Mouse (Mus musculus) CH12.LX (cell line): ENCODE data around the gene Myo16. TPM values are rescaled to one million over a fixed set of nuclear protein-coding genes. Genes with fewer than 3 reads are reported as not detected.

ENCODE experiments used
- DNase-seq: peaks from one replicate; pipeline ENCODE4 v3.0.0-alpha.2; 2013; ENCODE audit errors: extremely low read depth
- H3K27ac ChIP-seq: 2 replicates; pipeline ENCODE4 v1.5.1; 2012; ENCODE audit warnings: low read depth, mild to moderate bottlenecking, control low read depth, moderate library complexity; ENCODE audit not compliant: insufficient read depth
- H3K27me3 ChIP-seq: replicated peaks from 2 replicates; pipeline ENCODE3; 2012; ENCODE audit warnings: inconsistent platforms
- H3K36me3 ChIP-seq, 2 experiments: replicated peaks in 1 of 2; 2 replicates each; pipeline versions ENCODE3 to v1.6.1; 2012; ENCODE audit warnings: inconsistent platforms in 1 of 2, low read length in 1 of 2, mild to moderate bottlenecking in 1 of 2, mixed read lengths in 1 of 2, moderate library complexity in 1 of 2; ENCODE audit not compliant: control insufficient read depth in 1 of 2, insufficient read depth in 1 of 2
- H3K4me1 ChIP-seq, 2 experiments: 2 replicates each; pipeline ENCODE4 v1.6.1; 2012; ENCODE audit warnings: inconsistent platforms in 1 of 2, moderate library complexity in 1 of 2; ENCODE audit not compliant: insufficient read depth in 2 of 2, control insufficient read depth in 1 of 2
- H3K4me2 ChIP-seq: 2 replicates; pipeline ENCODE4 v1.6.1; 2012; ENCODE audit warnings: low read depth, mild to moderate bottlenecking, control low read depth; ENCODE audit not compliant: poor library complexity, insufficient read depth, severe bottlenecking
- H3K4me3 ChIP-seq, 3 experiments: fragments of 150-350 bp in 1 of 3; sonication (generic) in 1 of 3; replicated peaks in 1 of 3; 2 replicates each; pipeline versions ENCODE3 to v1.5.1; 2011 to 2012; ENCODE audit warnings: low read depth in 2 of 3, low read length in 2 of 3, mild to moderate bottlenecking in 2 of 3, moderate library complexity in 2 of 3, control low read depth in 1 of 3, improper control_type of control experiment in 1 of 3, inconsistent platforms in 1 of 3, mixed read lengths in 1 of 3; ENCODE audit not compliant: poor library complexity in 1 of 3
- H3K79me2 ChIP-seq: replicated peaks from 2 replicates; pipeline ENCODE4 v1.6.1; 2012; ENCODE audit warnings: mild to moderate bottlenecking, moderate library complexity; ENCODE audit not compliant: control insufficient read depth, poor library complexity, insufficient read depth, severe bottlenecking; ENCODE audit errors: extremely low read depth
- H3K9ac ChIP-seq: 2 replicates; pipeline ENCODE4 v1.6.1; 2012; ENCODE audit warnings: low read depth, mild to moderate bottlenecking, control low read depth, moderate library complexity; ENCODE audit not compliant: insufficient read depth
- H3K9me3 ChIP-seq: replicated peaks from 2 replicates; pipeline ENCODE3; 2012; ENCODE audit warnings: low read length, inconsistent platforms, mixed read lengths
- BHLHE40 ChIP-seq: IDR thresholded peaks from 2 replicates; pipeline ENCODE4 v1.6.1; 2011; ENCODE audit warnings: mild to moderate bottlenecking, low read depth, low read length, improper control_type of control experiment
- EP300 ChIP-seq: IDR thresholded peaks from 2 replicates; pipeline ENCODE4 v1.6.1; 2011; ENCODE audit warnings: low read length, improper control_type of control experiment
- GABPA ChIP-seq: IDR thresholded peaks from 2 replicates; pipeline ENCODE4 v1.6.1; 2012; ENCODE audit warnings: low read depth, low read length, improper control_type of control experiment, inconsistent platforms; ENCODE audit not compliant: insufficient replicate concordance
- MXI1 ChIP-seq: IDR thresholded peaks from 2 replicates; pipeline ENCODE4 v1.6.1; 2011; ENCODE audit warnings: mild to moderate bottlenecking, low read depth, low read length, improper control_type of control experiment
- NELFE ChIP-seq: IDR thresholded peaks from 2 replicates; pipeline ENCODE4 v1.6.1; 2011; ENCODE audit warnings: low read depth, low read length, improper control_type of control experiment
- NRF1 ChIP-seq: IDR thresholded peaks from 2 replicates; pipeline ENCODE4 v1.6.1; 2014; ENCODE audit warnings: low read depth, mild to moderate bottlenecking, inconsistent platforms, low read length, improper control_type of control experiment, moderate library complexity
- PAX5 ChIP-seq: IDR thresholded peaks from 2 replicates; pipeline ENCODE4 v1.6.1; 2012; ENCODE audit warnings: low read length, inconsistent platforms, mixed read lengths
- POLR2AphosphoS2 ChIP-seq: IDR thresholded peaks from 2 replicates; pipeline ENCODE4 v1.6.1; 2011; ENCODE audit warnings: low read depth, low read length, improper control_type of control experiment
- RAD21 ChIP-seq: IDR thresholded peaks from 2 replicates; pipeline ENCODE4 v1.6.1; 2011; ENCODE audit warnings: low read depth, mild to moderate bottlenecking, low read length, improper control_type of control experiment, moderate library complexity
- RCOR1 ChIP-seq: conservative IDR thresholded peaks from 2 replicates; pipeline ENCODE4 v1.6.1; 2012; ENCODE audit warnings: low read depth, mild to moderate bottlenecking, inconsistent platforms, low read length, improper control_type of control experiment
- TBP ChIP-seq: conservative IDR thresholded peaks from 2 replicates; pipeline ENCODE4 v1.6.1; 2011; ENCODE audit warnings: low read depth, low read length, improper control_type of control experiment
- ZC3H11A ChIP-seq: IDR thresholded peaks from 2 replicates; pipeline ENCODE4 v1.6.1; 2012; ENCODE audit warnings: low read depth, mild to moderate bottlenecking, inconsistent platforms, low read length, improper control_type of control experiment
- dilution Hi-C: fragments of 300-500 bp; cut with MboI; formaldehyde crosslinking; loops from 2 replicates; pipeline ENCODE4 v1.14.3; 2020; ENCODE audit warnings: low sequenced_read_pairs; ENCODE audit not compliant: extremely low pct_unique_long_range_greater_than_20kb, extremely low pct_ligation_motif_present
- in situ Hi-C: fragments of 300-500 bp; cut with MboI; formaldehyde crosslinking; loops from 3 replicates; pipeline ENCODE4 v1.14.3; 2019; ENCODE audit warnings: low sequenced_read_pairs, low pct_ligation_motif_present, low pct_unique_long_range_greater_than_20kb, mixed read lengths
- polyA plus RNA-seq: library from polyadenylated mRNA; unstranded; fragments of >175 nt; gene quantifications from 2 replicates; pipeline ENCODE4 v1.2.1, GENCODE M21; 2012; ENCODE audit warnings: low read depth; ENCODE audit not compliant: insufficient read length
- total RNA-seq, 2 experiments: library from RNA; depleted of rRNA; stranded (reverse); fragments of 300-350 nt in 1 of 2; fragments of >200 nt in 1 of 2; gene quantifications; 2 replicates each; pipeline ENCODE4 v1.2.3; 2012 to 2014

Myo16 gene
- total and polyA plus RNA-seq, 3 experiments: not detected

DNA sequence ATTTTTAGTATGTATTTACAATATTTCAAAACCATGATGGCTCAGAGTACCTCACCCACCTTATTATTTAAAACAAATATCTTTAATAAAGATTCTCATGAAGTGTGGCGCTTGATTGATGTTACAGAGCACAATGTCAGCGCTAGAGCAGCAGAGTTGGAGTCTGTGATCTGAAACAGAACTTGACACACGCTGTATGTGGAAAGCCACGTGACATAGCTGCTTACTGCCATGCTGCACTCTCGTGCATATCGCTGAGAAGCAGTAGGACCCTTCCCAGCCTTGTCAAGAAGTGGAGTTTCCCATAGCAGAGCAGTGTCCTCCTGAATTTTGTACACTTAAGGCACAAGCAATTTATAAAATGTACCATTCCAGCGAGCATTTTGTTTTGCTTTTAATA lies 528.2 kb downstream of the Myo16 start:
- Histone ChIP-seq H3K79me2 (no peaks in the 10 kb centered on the region), H3K36me3 (no peaks in the 10 kb centered on the region), H3K27ac (no peak overlapping the region), H3K4me2 (no peak overlapping the region), H3K4me3 (no peak overlapping the region), H3K9ac (no peak overlapping the region), H3K9me3 (no peaks in the 10 kb centered on the region), H3K27me3 (no peaks in the 10 kb centered on the region), H3K4me1 (peaks cover 3 to 10% of the 10 kb centered on the region in 2 experiments; a peak in 3 of 4 replicates)
- DNase-seq: no peak
- dilution Hi-C loops: no loop called here
- in situ Hi-C loops: no loop called here
- TF ChIP-seq BHLHE40 (peak; percentile 32; the same call in 1 of the 2 replicates), NELFE (no peak), PAX5 (no peak), RCOR1 (no peak), EP300 (no peak)

GRCm38 (mm10) chr8:10683088-10683487 lies 529.4 kb downstream of the Myo16 start:
- no peaks in the 10 kb centered on the region for H3K79me2 ChIP-seq
- no peak for TF ChIP-seq NRF1
- TF ChIP-seq GABPA: no peak
- TF ChIP-seq RAD21: no peak
- no peak for TF ChIP-seq TBP
- no peak for TF ChIP-seq MXI1
- no peak for TF ChIP-seq ZC3H11A
- no peak for TF ChIP-seq POLR2AphosphoS2
- TF ChIP-seq, all 38 proteins: peak for 0
- in situ Hi-C loops (no loop called here), dilution Hi-C loops (no loop called here)
- H3K4me2 ChIP-seq: peak overlapping the region; percentile 5; the same call in 1 of the 2 replicates
- no peak overlapping the region for H3K27ac ChIP-seq
- H3K4me3 ChIP-seq: no peak overlapping the region
- no peak overlapping the region for H3K9ac ChIP-seq
- H3K4me1 ChIP-seq: peaks cover 3 to 10% of the 10 kb centered on the region in 2 experiments; a peak in 3 of 4 replicates
- H3K36me3 ChIP-seq: no peaks in the 10 kb centered on the region
- no peaks in the 10 kb centered on the region for H3K27me3 ChIP-seq
- no peaks in the 10 kb centered on the region for H3K9me3 ChIP-seq
- peak; percentile 51 for DNase-seq

Other genes starting within 250 kb of the Myo16 start
- 1.7 and 2.5 TPM in 2 replicates for gene Lig4, start 176.2 kb upstream of the Myo16 start, total RNA-seq (2012; rRNA removed)
- gene Lig4, start 176.2 kb upstream of the Myo16 start, total RNA-seq (2014; rRNA removed): 3.1 and 3.2 TPM in 2 replicates
- gene Lig4, start 176.2 kb upstream of the Myo16 start, polyA plus RNA-seq: 7.1 and 7.9 TPM in 2 replicates
- gene Abhd13, start 176.2 kb upstream of the Myo16 start, total RNA-seq (2012; rRNA removed): 8.6 and 10.4 TPM in 2 replicates
- 20.3 and 23.6 TPM in 2 replicates for gene Abhd13, start 176.2 kb upstream of the Myo16 start, total RNA-seq (2014; rRNA removed)
- 11.3 and 13.0 TPM in 2 replicates for gene Abhd13, start 176.2 kb upstream of the Myo16 start, polyA plus RNA-seq
- 0.04 and 0.17 TPM in 2 replicates for gene Tnfsf13b, start 147.4 kb upstream of the Myo16 start, total RNA-seq (2012; rRNA removed)
- gene Tnfsf13b, start 147.4 kb upstream of the Myo16 start, total RNA-seq (2014; rRNA removed): 0.85 and 1.4 TPM in 2 replicates
- 2.5 and 3.7 TPM in 2 replicates for gene Tnfsf13b, start 147.4 kb upstream of the Myo16 start, polyA plus RNA-seq